Mouse (Mus musculus) spleen, adult 2 months (tissue): ENCODE measurements around the gene Cd83.

Experiments
- CTCF ChIP-seq: fragments of 200-500 bp; IDR thresholded peaks from 2 replicates; pipeline ENCODE4 v1.5.1; 2011; ENCODE audit warnings: mild to moderate bottlenecking, inconsistent platforms; ENCODE audit not compliant: insufficient read depth, insufficient read length, insufficient replicate concordance; ENCODE audit errors: extremely low read depth
- POLR2A ChIP-seq: fragments of 200-500 bp; IDR thresholded peaks from 2 replicates; pipeline ENCODE4 v1.6.1; 2011; ENCODE audit warnings: low read depth, low read length, inconsistent platforms

DNA sequence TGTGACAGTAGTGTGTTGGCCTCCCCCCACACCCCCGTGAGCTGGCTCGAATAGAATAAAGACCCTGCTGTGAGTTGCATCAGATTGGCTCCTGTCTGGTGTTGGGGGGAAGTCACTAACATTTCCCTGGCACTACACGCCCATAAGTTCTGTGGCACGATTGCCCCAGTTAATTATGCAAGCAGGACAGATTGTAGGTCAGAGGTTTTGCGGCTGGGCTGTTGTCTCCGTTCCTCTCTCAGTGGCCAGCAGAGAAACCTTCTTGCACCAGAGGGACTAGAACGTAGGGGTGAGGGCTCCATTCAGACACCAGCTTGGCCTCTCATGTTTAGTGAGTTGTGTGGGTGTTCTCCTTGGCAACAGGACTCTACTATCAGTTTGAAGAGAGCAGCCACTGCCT lies 40.3 kb upstream of the Cd83 start:
- no peak for TF ChIP-seq POLR2A
- TF ChIP-seq CTCF: no peak
